Mouse (Mus musculus) urinary bladder, postnatal 14 days (tissue): ENCODE measurements around the gene Rln1.
A peak's percentile ranks its signal among the peaks of the same experiment; 100 is the strongest.

Experiments used
- DNase-seq: peaks from one replicate; pipeline ENCODE4 v3.0.0; 2021; ENCODE audit warnings: low spot score

Gene Rln1

DNA sequence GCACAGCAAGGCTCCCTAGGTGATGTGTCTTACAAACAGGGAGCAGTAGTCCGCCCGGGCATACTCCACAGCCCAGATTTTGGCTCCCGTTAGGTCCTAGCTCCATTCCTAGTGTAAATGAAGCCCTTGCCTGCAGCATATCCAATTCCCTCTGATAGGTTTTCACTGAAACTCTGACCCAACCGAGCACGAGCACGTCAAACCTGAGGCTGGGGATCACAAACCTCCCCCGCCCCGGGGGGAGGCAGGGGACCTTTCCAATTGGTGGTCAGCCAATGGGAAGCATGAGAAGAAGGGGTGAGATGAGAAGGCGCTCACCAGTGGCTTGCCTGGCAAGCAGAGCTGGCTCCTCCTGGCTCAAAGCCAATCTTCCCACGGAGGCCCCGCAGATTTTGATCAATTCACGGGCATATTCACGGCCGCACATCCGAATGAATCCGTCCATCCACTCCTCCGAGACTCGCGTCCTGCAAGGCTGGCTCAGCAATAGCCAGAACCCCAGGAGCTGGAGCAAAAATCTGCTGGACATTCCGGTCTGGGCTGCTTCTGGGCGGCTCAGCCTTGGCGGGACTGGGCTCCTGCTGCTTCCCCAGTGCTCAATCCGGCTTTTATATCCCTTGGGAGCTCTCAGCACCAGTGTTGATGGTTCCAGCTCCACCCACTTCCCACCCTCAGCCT is at the start of gene Rln1:
Rln1 (minus strand) TSS at position 603 of the 678 bp plus-strand sequence.
- peak; percentile 18 for DNase-seq

DNA sequence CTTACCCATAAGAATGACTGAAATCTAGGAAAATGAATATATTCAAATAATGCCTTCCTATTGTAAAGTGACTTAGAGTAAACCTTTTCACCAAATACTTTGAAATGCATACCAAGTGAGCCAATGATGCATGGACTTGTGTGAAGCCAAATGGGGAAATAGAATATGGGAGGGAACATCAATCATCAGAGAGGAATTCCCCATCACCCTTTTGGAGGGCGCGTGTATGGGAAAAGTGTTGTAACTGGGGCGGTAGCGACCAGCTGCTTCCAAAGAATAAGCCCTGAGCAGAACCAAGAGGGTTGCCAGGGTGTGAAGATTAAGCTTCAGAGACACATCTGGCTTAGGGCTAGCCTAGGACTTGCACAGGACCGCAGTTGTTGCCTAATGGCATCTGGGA is 48.9 kb upstream of the Rln1 start:
- DNase-seq: no peak

DNA sequence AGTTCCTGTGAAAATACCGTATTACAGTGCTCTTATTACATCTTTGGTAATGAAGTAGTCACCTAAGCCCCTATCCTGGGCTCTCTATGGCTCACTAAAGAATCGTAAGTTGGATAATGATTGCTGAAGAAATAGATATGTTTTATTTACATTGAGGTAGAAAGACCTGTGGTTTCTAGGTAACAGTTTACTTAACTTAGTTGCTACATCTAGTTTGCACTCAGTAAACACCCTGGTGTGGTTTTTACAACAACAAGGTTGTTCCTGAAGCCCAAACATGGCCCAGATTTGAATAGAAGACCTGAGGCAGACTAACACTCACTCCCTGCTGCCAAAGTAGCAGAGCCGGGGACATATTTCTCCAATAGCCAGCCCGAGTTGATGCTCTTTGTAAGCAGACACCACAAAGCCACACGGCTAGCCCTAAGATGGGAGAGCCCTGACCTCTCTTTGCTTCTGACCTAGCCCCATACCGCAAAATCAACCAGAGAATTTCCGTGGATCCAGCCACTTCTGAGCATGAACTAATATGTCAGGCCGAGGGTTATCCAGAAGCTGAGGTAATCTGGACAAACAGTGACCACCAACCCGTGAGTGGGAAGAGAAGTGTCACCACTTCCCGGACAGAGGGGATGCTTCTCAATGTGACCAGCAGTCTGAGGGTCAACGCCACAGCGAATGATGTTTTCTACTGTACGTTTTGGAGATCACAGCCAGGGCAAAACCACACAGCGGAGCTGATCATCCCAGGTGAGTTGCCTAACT is 45.6 kb upstream of the Rln1 start:
- DNase-seq: no peak

DNA sequence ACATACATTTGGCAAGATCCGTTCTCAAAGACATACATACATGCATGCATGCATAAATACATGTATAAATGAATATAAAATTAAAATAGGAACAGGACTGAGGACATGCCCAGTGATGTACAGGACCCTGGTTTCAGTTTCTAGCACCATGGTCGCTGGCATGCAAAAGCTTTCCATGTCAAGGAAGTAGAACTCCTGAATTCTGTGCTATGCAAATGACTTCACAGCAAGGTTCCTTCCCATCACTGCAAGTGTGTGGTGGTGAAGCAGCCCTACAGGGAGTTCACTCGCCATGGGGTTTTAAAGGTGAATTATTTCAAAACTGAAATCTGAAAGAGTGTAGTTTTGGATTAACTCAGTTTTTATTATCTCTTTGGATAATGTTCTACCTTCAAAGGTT is 41.9 kb upstream of the Rln1 start:
- DNase-seq: no peak

DNA sequence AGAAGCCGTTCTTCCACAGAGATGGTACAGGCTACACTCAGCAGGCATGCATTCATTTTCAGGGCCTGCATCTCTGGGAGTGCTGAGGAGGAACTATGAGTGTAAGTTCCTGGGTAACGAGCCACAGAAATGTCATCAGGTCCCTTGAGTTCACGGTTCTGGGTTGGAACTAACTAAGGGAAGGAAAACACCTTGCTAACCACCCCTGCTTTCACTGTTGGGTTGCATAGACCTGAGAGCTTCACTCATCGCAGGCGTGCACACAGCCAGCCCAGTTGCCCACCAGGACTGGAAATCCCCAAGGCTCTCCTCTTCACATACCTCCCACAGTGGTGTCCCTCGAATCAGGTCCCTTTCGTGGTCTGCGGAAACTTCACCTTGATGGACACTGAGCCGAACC is 40.5 kb upstream of the Rln1 start:
- no peak for DNase-seq

DNA sequence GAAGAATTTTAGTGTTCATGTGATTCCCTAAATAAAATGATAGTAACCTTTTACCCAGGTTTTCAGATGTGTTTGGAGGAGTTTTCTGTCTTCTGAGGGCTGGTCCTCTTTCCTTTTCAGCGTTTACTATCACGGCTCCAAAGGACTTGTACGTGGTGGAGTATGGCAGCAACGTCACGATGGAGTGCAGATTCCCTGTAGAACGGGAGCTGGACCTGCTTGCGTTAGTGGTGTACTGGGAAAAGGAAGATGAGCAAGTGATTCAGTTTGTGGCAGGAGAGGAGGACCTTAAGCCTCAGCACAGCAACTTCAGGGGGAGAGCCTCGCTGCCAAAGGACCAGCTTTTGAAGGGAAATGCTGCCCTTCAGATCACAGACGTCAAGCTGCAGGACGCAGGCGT is 39.0 kb upstream of the Rln1 start:
- DNase-seq: no peak

DNA sequence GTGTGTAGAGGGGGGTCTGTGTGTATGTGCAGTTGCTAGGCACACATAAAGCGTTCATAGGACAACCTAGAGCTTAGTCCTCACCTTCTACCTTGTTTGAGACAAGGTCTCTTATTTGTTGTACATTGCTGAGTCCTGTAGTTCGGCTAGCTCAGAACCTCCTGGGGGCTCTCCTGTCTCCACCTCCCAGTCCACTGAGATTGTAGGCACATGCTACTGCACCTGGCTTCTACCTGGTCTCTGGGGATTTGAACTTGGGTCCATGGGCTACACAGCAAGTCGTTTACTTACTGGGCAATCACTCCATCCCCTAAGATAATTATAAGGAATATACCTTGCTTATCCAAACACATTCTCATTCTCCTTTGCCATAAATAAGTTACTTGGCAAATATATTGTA is 38.2 kb upstream of the Rln1 start:
- no peak for DNase-seq

DNA sequence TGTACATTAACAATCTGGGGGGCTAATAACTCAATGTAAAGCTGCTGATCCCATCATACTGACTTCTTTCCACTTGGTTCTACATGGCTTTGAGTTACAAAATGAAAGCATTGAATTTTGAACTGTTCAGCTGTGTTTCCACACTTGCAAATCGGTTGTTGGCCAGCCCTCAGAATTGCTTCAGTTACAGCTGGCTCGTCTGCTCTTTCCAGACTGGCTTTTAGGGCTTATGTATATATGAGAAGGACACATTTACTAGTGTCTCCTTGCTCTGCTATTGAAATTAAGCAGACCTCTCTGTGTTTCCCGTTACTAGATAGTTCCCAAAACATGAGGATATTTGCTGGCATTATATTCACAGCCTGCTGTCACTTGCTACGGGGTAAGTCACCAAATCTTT is 37.7 kb upstream of the Rln1 start:
- no peak for DNase-seq

DNA sequence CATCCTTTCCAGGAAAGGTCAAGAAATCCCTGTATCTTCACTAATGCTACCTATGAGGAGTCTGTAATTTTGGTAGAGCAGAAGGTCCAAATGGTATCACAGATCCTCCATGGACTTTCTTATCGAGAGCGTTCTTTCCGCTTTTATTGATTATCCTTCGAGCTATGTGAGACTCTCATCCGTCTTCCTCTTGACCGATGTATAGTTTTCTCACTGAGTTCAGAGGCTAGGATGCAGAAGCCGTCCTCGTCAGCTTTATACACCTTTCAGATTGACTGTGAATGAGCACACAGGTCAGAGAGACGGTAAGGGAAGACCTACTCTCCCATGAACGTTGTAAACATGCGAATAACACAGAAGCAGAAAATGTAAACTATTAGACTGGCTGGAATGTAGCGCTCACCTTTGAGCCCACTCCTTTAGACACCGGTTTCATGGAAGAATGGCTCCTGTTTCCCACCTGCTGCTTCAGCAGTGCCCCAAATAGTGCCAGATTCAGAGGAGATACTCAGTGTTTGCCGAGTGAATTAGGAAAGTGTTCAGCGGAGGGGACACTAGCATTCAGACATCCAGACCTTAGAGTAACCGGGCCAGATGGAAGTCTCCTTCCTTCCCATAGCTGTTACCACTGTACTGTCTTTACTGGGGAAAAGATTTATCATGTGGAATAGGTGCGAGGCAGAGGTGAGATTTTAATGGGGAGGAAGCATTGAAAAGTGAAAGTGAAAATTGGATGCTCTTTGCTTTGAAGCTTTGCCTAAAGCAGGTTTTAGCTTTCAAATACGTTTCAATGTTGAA is 37.0 kb upstream of the Rln1 start:
- DNase-seq: no peak

DNA sequence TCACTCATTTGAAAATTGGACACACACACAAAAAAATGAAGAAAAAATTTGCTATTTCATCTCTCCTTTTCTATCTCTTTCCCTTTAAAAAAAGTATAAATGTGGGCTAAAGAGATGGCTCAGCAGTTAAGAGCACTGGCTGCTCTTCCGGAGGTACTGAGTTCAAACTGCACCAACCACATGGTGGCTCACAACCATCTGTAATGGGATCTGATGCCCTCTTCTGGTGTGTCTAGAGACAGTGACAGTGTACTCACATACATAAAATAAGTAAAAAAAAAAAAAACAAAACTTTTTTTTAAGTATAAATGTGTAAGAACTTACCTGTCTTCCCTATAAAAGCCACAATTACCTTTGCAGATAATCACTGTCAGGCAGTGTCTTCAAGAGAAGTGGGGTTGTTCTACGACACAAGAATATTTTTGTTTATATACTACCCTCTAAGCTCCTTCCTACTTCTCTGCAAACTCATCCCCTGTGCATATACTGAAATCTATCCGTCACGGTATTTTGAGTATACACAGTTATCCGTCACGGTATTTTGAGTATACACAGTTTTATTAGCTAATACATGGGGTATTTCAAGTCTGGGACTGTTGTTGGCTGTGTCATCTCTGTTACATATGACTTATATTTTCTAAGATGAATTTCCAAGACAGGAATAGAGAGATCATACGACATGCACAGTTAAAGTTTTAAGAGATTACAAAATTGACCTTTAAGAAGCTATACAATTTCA is 36.2 kb upstream of the Rln1 start:
- DNase-seq: no peak

DNA sequence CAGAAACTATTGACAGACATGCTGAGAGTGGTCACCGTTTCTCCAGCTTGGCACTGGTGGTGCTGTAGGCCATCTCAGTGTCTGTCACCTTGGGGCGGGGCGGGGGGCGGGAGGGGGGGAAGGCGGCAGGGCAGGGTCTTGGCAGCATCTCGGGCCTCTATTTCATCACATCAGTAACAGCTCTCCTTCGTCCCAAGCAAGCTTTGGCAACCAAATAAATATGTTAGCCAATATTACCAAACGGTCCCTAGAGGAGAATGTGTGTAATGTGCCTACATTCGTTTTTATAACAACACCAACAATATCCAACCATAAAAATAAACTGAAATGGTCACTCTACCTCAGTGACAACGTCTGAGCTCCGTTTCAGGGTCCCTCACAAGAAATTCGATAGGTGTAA is 35.6 kb upstream of the Rln1 start:
- DNase-seq: no peak

DNA sequence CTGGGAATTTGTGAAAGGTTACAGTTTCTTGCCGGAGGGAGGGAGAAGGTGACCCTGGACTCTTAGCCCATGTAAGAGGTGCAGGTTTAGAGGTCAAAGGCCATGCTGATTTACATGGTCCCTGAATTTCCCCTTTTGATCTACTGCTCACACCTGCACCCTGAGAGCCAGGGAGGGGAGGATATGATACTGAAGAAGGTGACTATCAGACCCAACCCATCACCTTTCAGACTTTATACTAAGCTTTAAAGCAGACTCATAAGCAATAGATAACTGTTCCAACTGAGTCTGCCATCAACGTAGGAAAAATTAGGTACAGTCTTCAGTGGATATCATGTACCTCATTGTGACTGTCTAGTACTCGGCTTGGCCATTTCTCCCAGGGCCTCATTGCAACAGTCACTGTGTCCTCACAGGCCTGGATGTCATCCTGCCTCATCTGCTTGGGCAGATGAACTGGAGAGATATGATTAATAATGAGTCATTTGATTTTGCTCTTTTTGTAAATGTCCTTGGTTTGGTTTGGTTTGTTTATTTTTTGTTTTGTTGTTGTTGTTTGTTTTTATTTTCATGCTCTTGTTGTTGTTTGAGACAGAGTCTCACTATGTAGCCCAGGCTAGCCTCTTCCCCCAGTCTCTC is 34.3 kb upstream of the Rln1 start:
- DNase-seq: no peak

DNA sequence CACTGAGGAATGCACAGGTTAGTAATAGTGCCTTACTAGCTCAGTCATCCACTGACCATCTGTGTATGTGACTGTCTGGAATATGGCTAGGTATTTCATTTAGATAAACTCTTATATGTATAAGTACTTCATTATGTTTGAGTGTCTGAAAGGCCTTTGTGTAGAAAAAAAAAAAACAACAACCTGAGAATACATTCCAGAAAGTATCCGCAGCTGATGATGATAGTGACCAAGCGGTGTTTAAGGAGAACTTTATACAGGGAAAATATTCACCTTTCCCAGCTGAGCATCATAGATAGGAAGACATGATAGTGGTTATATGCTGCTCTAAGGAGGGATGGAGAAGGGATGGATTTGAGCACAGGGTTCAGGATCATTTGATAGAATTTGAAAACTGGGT is 33.6 kb upstream of the Rln1 start:
- no peak for DNase-seq

DNA sequence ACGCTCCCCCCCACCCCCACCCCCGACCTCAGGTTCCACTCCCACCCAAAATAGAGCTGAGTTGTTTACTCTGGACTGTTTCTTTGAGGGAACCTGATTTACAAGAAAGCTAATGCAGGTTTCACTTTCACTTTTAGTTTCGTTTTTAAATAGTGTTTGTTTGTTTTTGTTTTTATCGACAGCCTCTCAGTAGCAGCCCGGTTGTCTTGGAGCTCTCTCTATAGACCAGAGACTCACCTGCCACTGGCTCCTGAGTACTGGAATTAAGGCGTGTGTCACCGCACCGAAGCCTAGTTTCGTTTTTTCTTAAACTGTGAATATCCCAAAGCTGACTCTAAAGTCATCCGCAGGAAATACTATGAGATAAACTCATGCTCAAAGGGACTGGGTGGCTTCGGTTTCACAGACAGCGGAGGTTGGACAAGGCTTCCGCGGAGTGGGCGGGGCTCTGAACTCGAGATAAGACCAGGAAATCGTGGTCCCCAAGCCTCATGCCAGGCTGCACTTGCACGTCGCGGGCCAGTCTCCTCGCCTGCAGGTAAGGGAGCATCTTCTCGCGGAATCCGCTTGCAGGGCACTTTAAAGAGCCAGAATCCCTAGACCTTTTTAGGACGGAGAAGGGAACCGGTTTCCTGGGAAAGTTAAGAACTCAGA is 32.6 kb upstream of the Rln1 start, which contains the start of the genes Plgrkt and Cd274:
Plgrkt (minus strand) TSS at position 422 of the 654 bp plus-strand sequence.
Cd274 (plus strand) TSS at position 487 of the 654 bp plus-strand sequence.
- DNase-seq: peak; percentile 82

DNA sequence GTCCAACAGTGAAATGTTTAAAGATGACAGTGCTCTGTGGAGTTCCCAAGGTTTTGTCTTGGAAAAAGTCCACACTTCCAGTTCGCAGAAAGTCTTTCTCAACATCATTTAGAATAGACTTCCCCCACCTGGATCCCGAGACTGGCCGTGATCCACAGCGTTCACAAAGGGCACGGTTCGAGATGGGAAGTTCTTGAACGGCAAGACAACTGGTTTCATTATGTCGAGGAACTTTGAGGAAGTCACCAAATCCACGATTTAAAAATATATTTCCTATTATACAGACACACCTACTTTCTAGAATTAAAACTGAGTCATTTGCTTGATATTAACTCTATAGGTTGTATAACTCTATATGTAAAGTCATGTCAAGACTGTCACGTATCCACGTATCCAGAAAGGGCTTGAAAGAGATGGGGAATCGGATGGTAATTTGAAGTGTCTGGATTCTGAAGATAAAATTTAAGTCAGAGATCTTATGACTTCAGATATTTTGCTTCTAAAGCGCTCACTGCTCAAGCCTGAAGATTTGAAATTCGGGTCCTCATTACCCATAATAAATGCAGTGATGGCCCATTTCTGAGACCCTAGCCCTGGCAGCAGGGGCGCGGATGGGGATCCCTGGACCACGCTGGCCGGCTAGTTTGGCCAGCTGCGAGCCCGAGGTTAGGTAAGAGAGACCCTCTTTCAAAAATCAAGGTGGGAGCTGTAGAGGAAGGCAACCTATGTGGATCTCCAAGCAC is 31.9 kb upstream of the Rln1 start:
- no peak for DNase-seq

DNA sequence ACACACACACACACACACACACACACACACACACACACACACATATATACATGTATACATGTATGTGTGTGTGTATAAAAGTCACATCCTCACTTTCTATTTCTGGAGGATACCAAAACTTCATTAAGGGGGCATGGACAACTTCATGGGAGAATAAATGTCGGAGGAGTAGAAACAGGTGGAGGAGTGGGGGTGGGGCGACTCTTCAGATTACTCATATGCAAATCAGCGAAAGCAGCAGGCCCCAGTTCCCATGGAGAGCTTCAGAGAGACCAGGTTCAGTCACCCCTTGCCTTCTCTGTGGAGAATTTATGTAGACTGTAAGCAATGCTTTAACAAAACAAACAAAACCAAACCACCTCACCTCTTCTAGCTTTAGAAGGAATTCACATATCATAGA is 30.6 kb upstream of the Rln1 start:
- DNase-seq: no peak

DNA sequence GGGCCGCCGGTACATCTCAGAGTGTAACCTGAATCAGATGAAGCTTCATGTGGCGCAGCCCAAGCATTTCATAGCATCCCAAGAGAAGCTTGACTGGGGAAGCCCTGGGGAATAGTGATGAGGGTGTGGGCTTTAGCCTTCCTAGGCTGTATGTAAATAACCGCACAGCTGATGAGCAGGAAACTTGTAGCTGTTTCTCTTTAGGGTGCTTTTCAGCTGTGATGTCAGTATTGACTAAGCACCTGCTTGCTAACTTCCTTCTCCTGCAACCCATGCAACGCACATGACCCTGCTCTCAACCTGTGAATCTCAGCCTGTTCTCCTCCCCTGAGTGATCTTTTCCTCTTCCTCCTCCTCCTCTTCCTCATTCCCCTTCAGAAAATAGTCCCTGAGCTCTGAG is 29.6 kb upstream of the Rln1 start:
- no peak for DNase-seq

DNA sequence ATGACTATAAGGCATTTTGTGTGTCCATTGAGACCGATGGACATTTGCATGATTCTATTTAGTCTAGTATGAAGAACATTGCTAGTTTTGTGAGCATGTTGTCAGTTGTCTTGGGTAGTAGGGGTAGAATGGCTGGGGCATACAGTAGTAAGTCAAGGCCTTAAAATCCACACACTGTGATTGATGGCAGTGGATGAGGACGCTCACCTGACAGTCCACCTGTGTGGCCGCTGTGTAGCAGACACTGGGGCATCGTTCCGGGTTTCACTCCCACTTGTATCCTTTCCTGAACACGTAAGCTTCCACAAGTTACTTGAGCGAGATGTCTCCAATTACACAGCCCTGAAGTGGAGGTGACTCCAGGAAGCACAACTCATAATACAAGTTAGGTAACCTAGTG is 29.1 kb upstream of the Rln1 start:
- DNase-seq: no peak

DNA sequence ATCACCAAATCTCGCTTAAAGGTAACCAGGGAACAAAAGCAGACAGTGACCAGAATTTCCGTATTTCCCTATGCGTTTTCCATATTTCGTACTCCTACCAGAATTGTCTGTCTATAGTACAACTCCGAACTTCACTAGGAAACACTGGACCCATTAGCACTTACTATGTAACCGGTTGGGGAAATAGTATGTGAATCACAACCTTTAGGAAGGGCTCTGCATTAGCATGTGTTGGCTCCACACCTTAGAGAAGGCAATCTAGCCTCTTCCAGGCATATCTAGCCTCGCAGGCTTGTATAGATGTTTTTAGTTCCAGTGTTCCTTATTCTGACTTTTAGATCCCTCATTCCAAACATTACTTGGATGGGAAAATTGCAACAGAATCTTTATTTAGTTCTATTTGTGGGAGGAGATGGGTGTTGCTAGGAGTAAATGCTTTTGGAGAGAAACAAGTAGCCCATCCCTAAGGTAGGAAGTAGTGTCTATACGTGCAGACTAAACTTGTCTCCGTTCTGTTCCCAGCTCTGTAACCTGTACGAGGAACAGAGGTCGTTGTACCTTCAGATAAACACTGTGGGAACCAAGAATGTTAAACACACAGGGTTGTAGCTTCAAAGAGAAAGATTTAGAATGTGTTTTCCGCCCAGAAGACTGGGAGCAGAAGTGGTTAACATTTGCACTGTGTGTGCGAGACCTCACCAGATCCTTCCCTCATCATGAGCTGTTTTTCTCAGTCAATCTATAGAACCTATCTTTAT is 27.9 kb upstream of the Rln1 start:
- no peak for DNase-seq
